Mouse (Mus musculus) granulocyte monocyte progenitor cell, adult 5-6 weeks (primary cell): ENCODE measurements at regions not wholly inside any gene's neighbourhood (a gene's known extent, or its start where the extent isn't known, plus 50 kb on each side); places are given as distances from the start of the nearest gene placed in this dataset.
"Not testable (repeated sequence)": the region's sequence is repeated elsewhere in the genome, so short reads cannot be mapped to it uniquely, and the experiment has no call there.

Experiments used
- ATAC-seq: replicated peaks from 2 replicates; pipeline ENCODE4 v1.8.0; 2016; ENCODE audit warnings: mild to moderate bottlenecking, moderate TSS enrichment, inconsistent platforms; ENCODE audit not compliant: poor library complexity, severe bottlenecking

DNA sequence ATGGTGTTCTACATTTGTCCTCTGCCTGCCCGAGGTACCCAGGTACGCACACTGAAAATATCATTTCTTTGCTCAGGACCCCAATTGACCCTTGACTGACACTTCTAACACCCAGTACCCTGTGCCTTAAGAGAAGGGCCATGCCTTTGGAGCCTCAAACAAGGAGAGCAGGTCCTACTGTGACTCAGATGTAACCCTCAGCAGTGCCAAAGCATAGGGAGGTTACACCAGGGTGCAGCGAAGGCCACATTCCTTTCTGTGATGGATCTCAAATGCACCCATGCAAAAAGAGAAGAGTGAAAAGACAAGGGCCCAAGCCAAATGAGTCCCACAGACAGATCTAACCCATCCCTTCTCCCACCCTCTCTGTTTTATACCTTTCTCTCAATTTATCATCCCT is 181.9 kb upstream of the Prok2 start:
- ATAC-seq: no peak

DNA sequence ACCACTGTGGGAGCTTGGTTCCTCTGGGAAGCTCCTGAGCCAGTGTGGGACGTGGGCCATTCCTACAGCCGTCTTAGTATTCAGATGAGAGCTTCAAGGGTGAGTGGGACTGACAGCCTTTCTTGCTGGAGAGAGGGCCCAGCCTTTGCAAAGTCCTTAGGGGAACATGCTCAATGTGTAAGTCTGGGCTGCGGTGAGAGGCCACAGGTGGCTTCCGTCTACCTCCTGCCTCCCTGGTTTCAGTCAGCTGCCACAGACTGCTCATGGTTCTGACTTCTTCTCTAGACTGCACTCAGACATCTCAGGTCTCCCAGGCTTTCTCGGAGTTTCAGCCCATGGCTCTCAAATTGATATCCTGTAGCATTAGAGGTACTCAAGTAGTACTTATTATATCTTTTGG is 179.0 kb upstream of the Prok2 start:
- ATAC-seq: no peak

DNA sequence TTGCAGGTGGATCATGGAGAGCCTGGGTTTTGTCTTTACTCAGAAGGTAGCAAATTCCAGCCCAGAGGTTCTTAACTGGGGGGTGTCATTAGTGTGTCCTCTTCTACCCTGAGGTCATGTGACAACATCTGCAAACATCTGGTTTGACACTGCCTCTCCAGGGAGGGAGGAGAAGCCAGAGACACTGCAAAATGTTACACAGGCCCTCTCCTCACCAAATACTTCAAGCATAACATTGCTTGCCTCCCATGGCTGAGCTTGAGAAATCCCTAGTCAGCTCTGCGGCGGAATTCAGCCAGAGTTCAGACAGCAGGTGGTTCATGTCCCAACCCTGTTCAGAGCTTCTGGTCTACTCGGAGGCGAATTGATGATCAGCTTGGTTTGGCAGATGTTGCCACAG is 178.4 kb upstream of the Prok2 start:
- ATAC-seq: no peak

DNA sequence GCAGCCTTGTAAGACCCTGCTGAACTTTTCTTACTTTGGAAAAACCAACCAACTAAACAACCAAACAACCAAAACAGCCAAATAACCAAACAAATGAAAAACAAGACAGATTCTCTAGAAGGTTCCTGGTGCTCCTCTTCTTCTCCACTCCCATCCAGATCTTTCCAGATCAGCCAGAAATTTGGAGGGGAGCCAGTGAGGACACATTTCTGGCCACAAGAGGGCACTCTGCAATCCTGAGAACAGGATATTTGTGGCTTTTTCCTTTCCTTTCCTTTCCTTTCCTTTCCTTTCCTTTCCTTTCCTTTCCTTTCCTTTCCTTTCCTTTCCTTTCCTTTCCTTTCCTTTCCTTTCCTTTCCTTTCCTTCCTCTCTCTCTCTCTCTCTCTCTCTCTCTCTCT is 177.9 kb upstream of the Prok2 start:
- not testable (repeated sequence) for ATAC-seq

DNA sequence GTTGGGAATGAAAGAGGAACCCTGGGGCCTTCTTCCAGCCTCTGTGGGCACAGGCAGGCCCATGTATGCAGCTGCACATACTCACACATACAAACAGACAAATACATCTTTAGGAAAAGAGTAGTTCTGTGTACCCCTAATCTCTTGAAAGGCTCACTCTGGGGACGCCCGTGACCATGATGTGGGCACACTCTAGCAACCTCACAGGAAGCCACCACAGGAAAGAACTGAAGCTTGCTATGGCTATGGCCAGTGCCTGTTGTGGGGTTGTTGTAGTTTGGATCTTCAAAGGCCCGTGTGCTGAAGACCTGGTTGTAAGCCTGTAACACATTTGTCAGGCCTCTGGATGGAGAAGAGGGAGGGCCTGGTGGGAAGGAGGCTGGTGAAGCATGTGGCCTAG is 175.4 kb upstream of the Prok2 start:
- ATAC-seq: peak; percentile 21

DNA sequence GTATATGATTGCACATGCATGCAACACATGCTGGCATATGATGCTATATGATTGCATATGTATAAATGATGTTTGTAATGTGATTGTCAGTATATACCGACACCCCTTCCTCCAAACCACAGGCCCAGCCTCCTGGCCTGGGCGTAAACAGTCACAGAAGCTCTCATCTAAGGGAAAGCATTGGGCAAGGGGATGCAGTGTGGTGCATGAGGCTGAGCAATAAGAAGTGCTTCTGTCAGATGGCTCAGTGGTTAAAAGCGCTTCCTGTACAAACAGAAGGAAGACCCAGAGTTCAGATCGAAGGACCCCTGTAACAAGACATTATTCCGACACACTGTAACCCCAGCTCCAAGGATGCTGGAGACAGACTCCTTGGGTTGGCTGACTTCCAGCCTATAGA is 175.0 kb upstream of the Prok2 start:
- peak; percentile 78 for ATAC-seq

DNA sequence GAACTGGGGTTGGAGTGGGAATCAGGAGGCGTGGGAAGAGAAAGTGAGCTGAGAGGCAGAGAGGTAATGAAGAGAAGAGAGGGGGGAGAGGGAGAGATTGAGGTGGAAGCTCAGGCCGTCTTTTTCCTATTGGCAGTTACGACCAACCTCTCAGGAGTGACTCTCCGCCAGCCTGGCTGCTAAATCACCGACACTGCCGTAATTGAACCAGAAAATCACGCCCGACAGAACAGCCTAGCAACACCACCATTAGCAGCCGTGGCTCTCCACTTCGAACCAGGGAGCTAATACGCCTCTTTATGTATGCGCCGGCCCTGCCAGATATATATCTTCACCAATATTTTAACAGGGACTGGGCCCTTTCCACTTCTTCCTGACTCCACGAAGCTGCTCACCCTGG is 173.5 kb upstream of the Prok2 start:
- ATAC-seq: no peak

DNA sequence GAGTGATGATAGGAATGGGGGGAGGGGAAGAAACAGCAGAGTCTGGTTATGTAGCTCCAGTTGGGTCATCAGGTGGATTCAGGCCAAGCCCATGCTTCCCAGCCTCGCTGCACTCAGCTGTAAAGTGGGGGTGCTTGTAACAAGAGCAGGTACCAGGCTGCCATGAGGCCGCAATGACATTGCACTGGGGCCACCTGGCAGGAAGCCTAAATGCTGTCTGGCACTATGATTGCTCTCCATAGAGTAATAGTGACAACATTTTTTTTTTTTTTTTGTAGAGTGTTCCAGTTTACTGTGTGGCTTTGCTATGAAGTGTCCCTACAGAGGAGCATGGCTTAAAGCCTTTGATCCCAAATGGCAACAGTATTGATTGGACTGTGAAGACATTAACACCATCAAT is 171.9 kb upstream of the Prok2 start:
- no peak for ATAC-seq

DNA sequence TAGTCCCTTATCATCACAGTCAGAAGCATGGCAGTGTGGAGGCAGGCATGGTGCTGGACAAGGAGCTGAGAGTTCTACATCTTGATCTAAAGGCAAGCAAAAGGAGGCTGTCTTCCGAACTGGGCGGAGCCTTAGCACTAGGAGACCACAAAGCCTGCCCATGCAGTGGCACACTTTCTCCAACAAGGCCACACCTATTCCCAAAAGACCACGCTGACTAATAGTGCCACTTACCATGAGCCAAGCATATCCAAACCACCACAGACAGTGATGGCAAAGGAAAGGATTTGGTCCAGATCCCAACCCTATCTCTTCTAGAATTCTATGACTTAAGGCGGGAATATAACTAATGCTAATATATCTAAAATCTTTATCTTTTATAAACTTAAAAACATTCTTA is 169.4 kb upstream of the Prok2 start:
- no peak for ATAC-seq

DNA sequence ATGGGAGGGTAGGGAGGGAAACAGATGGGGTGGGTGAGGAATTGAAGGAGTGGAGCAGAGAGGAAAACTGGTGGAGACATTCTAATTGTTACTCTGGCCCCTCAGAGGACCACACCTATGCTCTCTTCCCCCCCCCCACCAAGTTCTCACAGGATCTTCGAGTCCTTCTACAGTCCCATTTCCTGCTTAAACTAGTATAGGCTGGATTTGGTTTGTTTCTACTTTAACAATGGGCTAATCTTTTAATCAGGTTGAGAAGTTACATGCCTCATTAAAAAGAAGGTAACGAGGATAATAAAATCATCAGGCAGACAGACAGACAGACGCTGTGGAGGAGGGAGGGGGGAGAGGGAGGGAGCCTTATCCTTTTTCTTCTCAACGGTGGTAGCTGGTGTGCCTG is 167.7 kb upstream of the Prok2 start:
- no peak for ATAC-seq

DNA sequence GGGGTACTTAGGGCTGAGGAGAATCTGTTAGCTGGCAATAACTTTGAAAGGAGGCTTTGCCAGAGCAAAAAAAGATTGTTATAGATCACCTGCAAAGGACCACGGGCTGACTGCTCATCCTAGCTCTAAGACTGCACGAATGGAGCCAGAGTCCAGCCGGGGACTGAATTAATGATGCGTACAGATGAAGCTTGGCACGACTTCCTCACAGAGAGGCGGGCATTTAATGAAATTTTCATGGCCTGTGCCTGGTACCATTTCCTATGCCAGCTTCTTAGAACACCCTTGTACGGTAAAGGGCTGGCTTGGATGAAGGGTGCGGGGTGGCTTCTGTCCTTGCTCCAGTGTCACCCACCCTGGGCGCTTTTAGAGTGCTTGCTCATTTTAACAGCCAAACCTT is 166.0 kb upstream of the Prok2 start:
- ATAC-seq: no peak

DNA sequence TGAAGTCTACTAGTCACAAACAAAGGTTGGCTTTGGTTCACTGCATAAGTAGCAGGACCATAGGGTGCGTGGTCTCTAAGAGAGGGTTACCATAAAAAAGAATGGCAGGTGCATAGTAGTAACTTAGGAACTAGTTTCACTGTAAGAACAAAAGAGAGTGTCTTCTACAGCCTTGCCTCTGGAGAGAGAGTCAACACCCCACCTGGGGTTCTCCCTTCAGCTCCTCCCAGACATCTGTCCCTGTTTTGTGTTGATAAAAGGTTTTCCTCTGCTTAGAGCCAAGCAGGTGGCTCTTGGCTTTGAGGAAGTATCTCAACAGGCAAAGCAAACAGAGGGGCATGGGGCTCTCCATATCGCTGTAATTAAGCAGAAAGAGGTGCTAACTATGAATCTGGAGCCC is 165.6 kb upstream of the Prok2 start:
- no peak for ATAC-seq

DNA sequence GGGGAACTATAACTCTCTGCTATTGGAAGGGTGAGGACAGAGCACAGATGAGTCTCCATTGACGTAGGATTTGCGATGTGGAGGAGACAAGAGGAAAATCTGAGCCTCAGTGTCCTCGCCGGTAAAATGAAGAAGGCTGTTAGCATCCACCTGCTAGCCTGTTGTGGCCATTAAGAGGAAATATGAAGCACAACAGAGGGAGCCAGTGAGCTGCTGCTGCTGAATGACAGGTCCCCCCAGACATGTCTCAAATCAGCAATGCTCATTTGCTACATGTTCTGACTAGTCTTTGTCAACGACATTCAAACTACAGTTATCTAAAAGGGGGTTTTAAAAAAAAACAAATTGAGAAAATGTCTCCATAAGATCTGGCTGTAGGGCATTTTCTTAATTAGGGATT is 164.6 kb upstream of the Prok2 start:
- ATAC-seq: no peak

DNA sequence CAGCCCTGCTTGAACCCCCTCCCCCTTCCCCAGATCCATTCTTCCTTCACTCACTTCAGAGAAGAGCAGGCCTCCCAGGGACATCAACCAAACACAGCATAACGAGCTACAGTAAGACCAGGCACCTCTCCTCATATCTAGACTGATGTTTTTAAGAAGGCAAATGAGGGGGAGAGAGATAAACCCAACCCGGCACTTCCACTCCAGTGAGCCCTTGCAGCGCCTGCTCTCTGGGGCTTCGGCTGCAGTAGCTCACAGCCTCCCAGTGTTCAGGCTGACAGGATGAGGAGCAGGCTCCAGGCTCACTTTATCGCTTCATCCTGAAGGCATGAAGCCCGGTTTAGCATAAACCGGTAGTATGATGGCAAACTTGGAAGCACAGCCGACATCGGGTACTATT is 162.9 kb upstream of the Prok2 start:
- ATAC-seq: no peak

DNA sequence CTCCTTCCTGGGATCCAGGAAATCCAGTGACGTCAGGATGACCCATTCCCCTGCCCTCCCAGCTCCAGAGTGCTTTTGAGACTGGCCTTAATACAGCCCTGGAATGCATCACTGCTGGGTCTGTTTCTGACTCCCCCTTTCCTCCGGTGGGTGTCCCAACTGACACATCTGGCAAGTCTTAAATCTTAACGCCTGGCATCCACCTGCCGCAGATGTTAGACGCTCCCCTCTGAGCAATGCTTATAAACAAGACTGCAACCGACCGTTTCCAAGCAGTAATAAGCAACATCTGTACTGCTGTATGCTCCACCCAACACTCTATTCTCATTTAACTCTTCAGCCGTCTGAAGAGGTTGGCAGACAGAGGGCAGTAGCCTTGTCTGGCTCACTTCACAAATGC is 161.7 kb upstream of the Prok2 start:
- ATAC-seq: no peak

DNA sequence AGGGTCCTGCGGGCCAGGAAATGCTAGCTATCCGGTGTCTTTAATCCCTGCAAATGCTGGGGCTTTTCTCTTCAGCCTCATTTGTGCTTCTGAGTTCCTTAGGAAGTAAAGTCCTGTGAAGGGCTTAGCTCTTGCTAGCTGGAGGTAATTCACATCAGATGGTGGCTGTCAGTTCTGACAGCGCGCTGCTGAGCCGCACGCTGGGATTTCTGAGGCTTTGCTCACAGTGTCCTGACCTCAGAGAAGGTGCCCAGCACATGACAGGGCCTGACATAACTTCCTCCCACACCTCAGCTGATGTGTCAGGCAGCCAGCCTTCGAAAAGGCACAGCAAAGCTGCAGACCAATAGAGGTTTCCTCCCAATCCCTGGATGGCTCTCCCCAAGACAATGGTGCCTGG is 158.6 kb upstream of the Prok2 start:
- ATAC-seq: no peak

DNA sequence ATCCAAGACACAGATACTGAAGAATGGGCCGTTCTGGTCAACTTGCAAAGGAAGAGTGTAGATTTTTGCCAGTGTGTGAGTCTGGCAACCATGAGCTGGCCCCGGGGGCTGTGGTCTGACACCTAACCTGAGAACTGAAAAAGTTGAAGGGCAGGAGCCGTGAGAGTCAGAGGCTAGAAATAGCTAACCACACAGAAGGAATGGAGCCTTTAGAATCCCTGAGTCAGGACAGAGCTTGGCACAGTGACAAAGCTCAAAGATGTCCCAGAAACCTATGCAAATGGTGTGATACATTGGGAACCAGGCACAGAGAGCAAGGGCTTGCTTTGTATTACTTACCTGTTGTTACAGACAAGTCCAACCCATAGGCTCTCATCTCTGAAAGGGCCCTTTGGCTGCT is 157.9 kb upstream of the Prok2 start:
- ATAC-seq: no peak

DNA sequence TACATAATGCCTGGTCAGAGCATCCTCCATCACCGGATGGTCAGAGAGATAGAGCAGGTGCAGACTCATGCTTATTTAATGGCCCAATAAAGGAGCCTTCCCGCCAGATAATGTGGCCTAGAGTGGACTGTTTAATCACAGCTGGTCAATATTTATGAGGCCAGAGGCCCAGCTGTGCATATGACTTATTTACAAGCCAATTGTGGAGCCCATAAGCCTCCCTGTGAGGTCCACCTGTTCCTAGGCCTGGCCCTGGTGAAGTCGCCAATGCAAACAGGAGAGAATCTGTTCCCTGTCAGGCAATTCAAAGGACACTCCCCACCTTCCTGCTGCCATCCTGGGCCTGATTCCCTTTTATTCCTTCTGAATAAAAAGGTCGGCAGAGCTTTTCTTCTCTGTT is 155.4 kb upstream of the Prok2 start:
- ATAC-seq: no peak

DNA sequence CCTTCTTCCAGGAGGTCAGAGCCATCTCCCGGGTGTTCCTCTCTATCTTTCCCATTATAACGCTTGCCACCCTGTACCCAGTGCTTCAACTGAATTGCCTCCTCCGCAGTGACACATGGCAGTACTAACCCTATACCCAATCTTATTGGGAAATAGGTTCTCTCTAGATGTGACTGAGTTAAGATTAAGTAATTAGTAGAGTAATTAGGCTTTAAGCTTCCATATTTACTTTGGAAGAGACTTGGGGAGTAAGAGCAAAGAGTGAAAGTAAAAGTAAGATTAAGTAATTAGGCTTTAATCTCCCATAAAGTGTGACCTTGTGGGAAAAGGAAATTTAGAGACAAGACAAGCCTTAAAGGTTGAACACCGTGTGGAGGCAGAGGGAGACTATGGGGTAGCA is 148.7 kb upstream of the Prok2 start:
- ATAC-seq: no peak

DNA sequence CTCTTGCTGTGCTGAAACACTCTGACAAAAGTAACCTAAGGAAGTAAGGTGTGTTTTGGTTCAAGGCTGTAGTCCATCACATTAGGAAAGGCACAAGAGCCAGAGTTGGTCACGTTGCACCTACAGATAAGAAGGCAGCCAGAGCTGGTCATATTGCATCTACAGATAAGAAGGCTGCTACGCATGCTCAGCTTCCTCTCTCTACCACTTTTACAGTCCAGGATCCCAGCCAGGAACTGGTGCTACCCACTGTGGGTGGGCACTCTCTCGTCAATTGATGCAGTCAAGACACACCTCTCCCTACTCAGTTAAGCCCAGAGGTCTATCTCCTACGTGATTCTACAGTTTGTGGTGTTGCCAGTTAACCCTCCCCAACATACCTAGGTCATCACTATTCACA is 147.8 kb upstream of the Prok2 start:
- ATAC-seq: no peak

DNA sequence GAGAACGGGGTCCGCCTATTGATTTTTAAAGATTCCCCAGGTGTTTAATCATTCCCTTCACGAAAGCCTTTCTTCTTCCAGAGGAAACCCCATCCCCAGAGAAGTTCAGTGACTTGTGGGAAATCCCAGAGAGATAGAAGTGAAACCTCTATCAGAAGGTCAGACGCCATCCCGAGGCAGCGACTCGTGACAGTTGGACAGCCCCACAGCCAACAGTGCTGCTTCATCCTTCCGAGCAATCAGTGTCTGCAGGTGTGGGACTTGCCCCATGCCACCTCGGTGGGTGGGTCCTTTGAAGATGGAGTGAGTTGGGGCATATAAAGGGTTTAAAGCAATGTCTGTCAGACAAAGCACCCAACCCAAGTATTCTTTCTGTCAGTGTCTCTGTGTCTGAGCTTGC is 139.9 kb upstream of the Prok2 start:
- no peak for ATAC-seq

DNA sequence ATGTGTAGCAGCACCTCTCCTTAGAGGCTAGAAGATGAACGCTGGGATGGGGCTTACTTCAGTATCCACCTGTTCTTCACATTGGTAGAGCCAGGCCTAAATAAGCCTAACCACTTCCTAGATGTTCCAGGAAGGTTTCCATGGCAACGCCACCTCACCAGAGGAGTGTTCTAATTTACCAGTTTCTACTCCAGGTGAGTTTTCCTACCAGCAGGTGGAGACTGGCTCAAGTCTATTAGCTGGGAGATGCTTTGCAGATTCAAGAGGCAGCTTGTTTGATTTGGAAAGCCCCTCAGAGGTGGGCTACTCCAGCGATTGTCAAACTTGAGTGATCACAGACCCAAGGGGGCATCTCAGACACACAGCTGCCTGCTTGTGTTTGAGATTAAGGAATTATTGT is 138.8 kb upstream of the Prok2 start:
- ATAC-seq: no peak

DNA sequence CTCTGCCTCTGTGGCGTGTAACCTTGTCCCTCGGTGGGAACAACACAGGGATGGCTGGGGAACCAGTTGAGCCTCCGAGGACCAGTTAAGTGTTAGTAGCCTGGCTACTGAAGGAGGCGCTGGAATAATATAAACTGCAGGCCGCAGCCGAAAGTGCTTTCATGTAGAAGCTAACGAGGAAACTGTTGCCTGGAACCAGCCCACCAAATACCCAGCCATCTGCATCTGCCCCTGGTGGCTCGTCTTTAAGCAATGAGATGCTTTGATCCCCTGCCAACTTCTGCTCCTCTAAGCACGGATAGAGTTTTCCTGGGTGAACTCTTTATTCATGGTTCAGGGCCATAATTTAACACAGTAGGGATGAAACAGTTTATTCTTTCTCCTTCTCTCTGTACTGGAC is 137.2 kb upstream of the Prok2 start:
- ATAC-seq: no peak

DNA sequence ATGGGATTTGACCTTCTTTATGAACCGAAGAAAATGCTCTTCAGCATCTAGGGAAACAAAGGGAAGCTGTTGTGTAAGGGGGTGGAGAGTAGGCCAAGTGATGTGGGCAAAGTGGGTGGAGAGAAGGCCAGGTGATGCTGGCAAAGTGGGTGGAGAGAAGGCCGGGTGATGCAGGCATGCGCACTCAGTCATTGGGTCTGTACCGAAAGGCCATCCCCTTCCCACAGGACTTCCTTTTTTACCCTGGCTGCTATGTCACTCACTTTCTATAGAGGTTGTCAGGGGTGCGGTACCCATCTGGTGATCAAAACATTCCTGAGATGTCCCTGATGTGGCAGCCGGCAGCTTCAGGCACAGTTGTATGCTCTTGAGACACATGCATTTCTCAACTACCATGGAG is 131.2 kb upstream of the Prok2 start:
- no peak for ATAC-seq
